Mouse (Mus musculus): ENCODE measurements around the gene Mrps36. TPM values are rescaled to one million over a fixed set of nuclear protein-coding genes. Genes with fewer than 3 reads are reported as not detected.
"Not testable (repeated sequence)": the region's sequence is repeated elsewhere in the genome, so short reads cannot be mapped to it uniquely, and the experiment has no call there.

Gene Mrps36
- total RNA-seq, 2 experiments from 2014 or later, result 195 to 221 TPM

- intact Hi-C loops (cut with DNase I), result loop anchor here (10.0 kb wide), 1 partner anchor 951 kb away; no protein-coding TSS in a partner anchor
- no peak for DNase-seq (ENCODE audit: low spot score)
These were observed 968 bp downstream of the Mrps36 start for GRCm38 (mm10) chr13:100743346-100744035.

GRCm38 (mm10) chr13:100742831-100743230, 1.6 kb downstream of the Mrps36 start:
- intact Hi-C loops (cut with DNase I), result loop anchor here (10.0 kb wide), 1 partner anchor 952 kb away; no protein-coding TSS in a partner anchor
- no peak for DNase-seq (ENCODE audit: low spot score)

- intact Hi-C loops (cut with DNase I), result loop anchor here (5.0 kb wide), 2 partner anchors 55 to 100 kb away; partner anchors contain the start of genes Ccnb1 and Slc30a5
- DNase-seq (ENCODE audit: low spot score), result no peak
These were observed 11.7 kb downstream of the Mrps36 start for GRCm38 (mm10) chr13:100732756-100733155.

- DNase-seq (ENCODE audit: low spot score), result not testable (repeated sequence)
- intact Hi-C loops (cut with DNase I), result loop anchor here (5.0 kb wide), 2 partner anchors 56 to 101 kb away; partner anchors contain the start of genes Ccnb1 and Slc30a5
These were observed 12.9 kb downstream of the Mrps36 start for GRCm38 (mm10) chr13:100731462-100732046.

GRCm38 (mm10) chr13:100730861-100731176, 13.6 kb downstream of the Mrps36 start, which contains the start of gene Cdk7:
Gene Cdk7 (minus strand): TSS chr13:100730939.
- intact Hi-C loops (cut with DNase I), result loop anchor here (5.0 kb wide), 2 partner anchors 56 to 101 kb away; partner anchors contain the start of genes Ccnb1 and Slc30a5
- peak; percentile 83 for DNase-seq (ENCODE audit: low spot score)

GRCm38 (mm10) chr13:100730153-100730860, 14.2 kb downstream of the Mrps36 start:
- no peak for DNase-seq (ENCODE audit: low spot score)
- intact Hi-C loops (cut with DNase I), result loop anchor here (5.0 kb wide), 2 partner anchors 57 to 102 kb away; partner anchors contain the start of genes Ccnb1 and Slc30a5

- DNase-seq (ENCODE audit: low spot score); intact Hi-C loops (cut with DNase I): not testable (repeated sequence)
These were observed 15.9 kb downstream of the Mrps36 start for GRCm38 (mm10) chr13:100728530-100728929.

- intact Hi-C loops (cut with DNase I), result no loop called here
- DNase-seq (ENCODE audit: low spot score), result no peak
These were observed 16.4 kb downstream of the Mrps36 start for GRCm38 (mm10) chr13:100728086-100728485.

- DNase-seq (ENCODE audit: low spot score), result no peak
- intact Hi-C loops (cut with DNase I), result no loop called here
These were observed 19.3 kb downstream of the Mrps36 start for GRCm38 (mm10) chr13:100725194-100725593.

- no peak for DNase-seq (ENCODE audit: low spot score)
These were observed 20.3 kb downstream of the Mrps36 start for GRCm38 (mm10) chr13:100724051-100724754.

GRCm38 (mm10) chr13:100721656-100722055, 22.8 kb downstream of the Mrps36 start:
- no peak for DNase-seq (ENCODE audit: low spot score)
- intact Hi-C loops (cut with DNase I), result no loop called here

More at GRCm38 (mm10) chr13:100724051-100724754, 20.3 kb downstream of the Mrps36 start:
- intact Hi-C loops (cut with DNase I), result no loop called here

GRCm38 (mm10) chr13:100715467-100715866, 29.0 kb downstream of the Mrps36 start:
- intact Hi-C loops (cut with DNase I), result no loop called here

GRCm38 (mm10) chr13:100706206-100706605, 38.3 kb downstream of the Mrps36 start:
- intact Hi-C loops (cut with DNase I), result no loop called here
- no peak for DNase-seq (ENCODE audit: low spot score)

More at GRCm38 (mm10) chr13:100715467-100715866, 29.0 kb downstream of the Mrps36 start:
- DNase-seq (ENCODE audit: low spot score), result no peak

- no peak for DNase-seq (ENCODE audit: low spot score)
- intact Hi-C loops (cut with DNase I), result no loop called here
These were observed 41.0 kb downstream of the Mrps36 start for GRCm38 (mm10) chr13:100703468-100703867.

GRCm38 (mm10) chr13:100698866-100699265, 45.6 kb downstream of the Mrps36 start:
- intact Hi-C loops (cut with DNase I), result no loop called here
- DNase-seq (ENCODE audit: low spot score), result no peak

GRCm38 (mm10) chr13:100697541-100697940, 46.9 kb downstream of the Mrps36 start:
- intact Hi-C loops (cut with DNase I), result no loop called here
- DNase-seq (ENCODE audit: low spot score), result no peak

- intact Hi-C loops (cut with DNase I), result no loop called here
- DNase-seq (ENCODE audit: low spot score), result no peak
These were observed 56.9 kb downstream of the Mrps36 start for GRCm38 (mm10) chr13:100687513-100687912.

Data from heart, postnatal 25 days (tissue).